Mouse (Mus musculus) olfactory bulb, adult 2 months (tissue): ENCODE measurements around the gene 2210016L21Rik.

Experiments used
- CTCF ChIP-seq: fragments of 200-500 bp; IDR thresholded peaks from 2 replicates; pipeline ENCODE4 v1.5.1; 2012; ENCODE audit warnings: low read depth, mild to moderate bottlenecking, low read length, moderate library complexity; ENCODE audit not compliant: insufficient read depth
- POLR2A ChIP-seq: fragments of 200-500 bp; IDR thresholded peaks from 2 replicates; pipeline ENCODE4 v1.6.1; 2012; ENCODE audit warnings: mild to moderate bottlenecking, low read depth, low read length, moderate library complexity; ENCODE audit not compliant: insufficient read depth

DNA sequence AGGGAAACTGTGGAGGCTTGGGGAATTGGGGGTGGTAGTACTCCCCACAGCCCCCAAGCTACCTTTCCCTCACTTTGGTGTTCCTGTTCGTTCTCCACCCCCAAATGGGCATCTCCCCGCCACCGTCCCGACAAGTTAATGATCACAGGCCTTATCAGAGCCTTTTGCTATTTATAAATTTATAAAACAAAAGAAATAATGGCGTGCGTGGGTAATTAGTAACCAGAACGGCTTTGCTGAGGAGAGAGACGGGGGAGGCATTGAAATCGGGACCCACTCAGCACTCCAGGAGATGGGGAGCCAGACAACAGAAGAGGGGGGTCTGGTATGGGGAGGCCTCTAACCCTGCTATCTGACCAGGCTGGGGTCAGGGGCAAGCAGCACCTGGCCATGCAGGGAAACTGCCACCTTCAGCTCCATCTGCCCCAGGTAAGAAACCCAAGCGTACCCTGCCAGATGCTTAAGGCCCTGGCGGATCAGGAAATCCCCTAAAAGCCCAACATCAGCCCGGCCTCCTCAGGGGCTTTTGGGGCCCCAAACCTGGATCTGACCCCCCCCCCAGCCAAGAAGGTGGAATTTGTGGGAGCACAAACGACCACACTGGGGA is 27.8 kb downstream of the 2210016L21Rik start:
- TF ChIP-seq CTCF (no peak), POLR2A (no peak)
